Mouse (Mus musculus) large intestine, adult 2 months (tissue): ENCODE results near the gene Gm45711. TPM values are rescaled to one million over a fixed set of nuclear protein-coding genes. Genes with fewer than 3 reads are reported as not detected.

Source experiments
- DNase-seq: peaks from one replicate; pipeline ENCODE4 v3.0.0-alpha.2; 2012; ENCODE audit warnings: low read depth, low spot score
- WGBS: fragments of 180-500 bp; shearing (Covaris S2); methylation state at CpG from one replicate; pipeline ENCODE4 v1.1.7; 2018; 5-methylcytosine and 5-hydroxymethylcytosine counted together
- polyA plus RNA-seq: library from polyadenylated mRNA; depleted of rRNA; stranded (reverse); fragments of >200 nt; gene quantifications from 2 replicates; pipeline ENCODE4 v1.2.3, GENCODE M21; 2012; rRNA removed

Gm45711 gene
- polyA plus RNA-seq, 1 experiment = not detected

DNA sequence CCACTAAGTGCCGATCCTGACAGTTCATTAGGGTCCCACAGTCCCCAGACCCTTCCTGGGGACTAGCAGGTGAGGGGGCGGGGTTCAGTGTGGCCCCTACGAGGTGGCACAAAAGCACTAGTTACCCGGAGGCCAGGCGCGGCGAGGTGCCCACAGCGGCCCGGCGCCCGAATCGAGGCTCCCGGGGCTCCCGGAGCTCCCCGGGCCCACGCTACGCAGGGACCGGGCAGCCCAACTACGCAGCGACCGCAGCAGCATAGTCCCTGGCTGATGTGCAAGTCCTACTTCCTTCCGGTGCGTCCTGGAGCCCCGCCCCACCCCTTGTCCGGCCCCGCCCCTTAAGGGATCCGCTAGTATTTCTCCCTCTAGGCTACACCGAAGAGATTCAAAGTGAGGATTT, 61.6 kb downstream of the Gm45711 start, which contains the start of gene Tk2:
Gene Tk2, minus strand, starts transcription at position 283 of the 400 bp plus-strand sequence.
- DNase-seq = no peak
- under 1% methylated on average over 28 of the region's 28 CpGs for WGBS

DNA sequence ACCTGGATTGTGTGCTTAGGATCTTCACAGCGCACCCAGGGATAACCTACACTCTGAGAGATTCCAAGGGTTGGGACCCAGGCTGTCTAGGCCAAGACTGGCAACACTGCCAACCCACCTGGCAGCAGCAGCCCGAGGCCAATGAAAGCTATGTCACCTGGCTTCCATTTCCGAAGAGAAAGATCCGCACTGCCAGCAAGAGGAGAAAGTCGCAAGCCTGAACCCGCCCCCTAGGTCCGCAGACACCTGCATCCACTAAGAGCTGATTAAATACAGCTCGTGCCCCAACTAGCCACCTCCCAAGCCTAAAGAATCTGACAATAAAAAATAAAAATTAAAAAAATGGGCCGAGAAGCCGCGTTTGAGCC, 62.0 kb downstream of the Gm45711 start:
- 3% methylated on average over 11 of the region's 11 CpGs for WGBS
- no peak for DNase-seq

DNA sequence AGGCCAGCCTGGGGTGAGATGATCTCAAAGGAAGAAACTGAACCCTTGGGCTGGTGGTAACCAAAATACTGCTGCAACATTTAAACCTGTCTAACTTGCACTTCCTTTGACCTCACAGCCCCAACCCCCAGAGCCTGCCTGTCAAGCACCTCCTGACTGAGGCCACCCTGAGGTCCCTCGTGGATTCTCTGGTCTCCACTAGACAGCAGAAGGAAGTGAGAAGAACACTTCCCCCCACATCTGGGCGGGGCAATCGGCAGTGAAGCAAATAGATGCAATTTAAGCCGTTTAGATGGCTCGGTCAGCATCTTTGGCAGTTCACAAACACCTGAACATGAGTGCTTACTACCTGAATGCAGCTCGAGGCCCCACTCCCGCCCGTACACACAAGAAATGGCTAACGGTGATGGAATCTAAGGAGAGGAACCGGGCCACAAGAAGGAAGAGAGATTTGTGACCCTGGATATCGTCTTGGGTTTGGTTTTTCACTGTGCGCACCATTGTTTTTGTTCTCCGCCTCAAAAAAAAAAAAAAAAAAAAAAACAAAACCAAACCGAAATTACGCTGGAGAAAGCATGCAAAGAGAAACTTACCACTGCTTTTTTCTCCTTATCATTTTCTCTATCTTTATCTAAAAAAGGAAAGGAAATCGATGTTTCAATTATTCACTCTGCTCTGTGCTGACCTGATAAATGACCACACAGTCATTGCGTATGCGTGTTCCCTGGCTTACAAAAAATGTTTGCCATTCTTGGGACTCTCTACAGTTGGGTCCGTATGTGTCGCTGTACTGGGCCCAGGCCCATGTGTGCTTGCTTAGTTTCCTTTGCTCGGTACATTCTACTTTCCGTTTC, 62.6 kb downstream of the Gm45711 start:
- WGBS = 44% methylated on average over 22 of the region's 22 CpGs
- no peak for DNase-seq

DNA sequence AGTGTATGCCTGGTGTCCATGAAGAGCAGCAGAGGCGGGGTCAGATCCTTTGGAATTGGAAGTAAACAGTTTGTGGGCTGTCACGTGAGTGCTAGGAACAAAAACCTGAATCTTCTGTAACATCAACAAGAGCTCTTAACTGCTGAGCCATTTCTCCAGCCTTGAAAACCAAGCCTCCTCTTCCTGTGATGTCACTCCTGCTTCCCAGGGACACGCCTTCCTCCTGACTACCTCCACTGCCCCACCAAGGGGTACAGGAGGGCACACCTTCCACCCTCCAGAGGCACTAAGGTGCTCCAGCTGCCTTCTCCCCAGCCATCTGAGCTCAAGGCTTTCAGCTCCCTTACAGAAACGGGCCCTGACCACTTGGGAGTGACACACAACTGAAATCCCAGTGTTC, 63.3 kb downstream of the Gm45711 start:
- 81% methylated on average over 4 of the region's 4 CpGs for WGBS
- no peak for DNase-seq

DNA sequence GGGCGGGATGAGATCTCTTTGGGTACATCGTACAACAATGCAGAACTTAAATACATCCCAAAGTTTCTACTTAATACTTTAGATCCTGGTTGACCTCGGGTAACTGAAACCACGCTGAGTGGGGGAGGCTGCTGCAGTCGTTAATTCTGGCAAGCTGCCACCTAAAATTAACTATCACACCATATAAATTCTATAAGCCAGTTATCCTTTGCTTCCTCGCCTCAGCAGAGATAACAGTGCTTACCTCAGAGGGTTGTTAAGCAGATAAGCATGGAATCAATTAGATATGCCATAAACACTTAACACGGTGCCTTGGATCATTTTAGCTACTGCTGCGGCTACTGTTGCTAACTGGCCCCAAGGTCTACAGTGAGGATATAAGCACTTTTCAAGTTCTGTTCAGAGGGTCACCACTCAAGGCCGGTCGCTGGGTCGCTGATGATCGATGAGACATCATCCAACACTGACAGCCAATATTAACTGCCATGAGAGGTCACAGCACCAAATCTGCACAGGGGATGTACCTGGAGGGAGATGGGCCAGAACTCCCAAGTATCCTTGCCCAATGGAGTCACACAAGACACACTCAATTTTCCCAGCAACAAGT, 67.7 kb downstream of the Gm45711 start:
- DNase-seq = no peak
- 58% methylated on average over 12 of the region's 12 CpGs for WGBS

DNA sequence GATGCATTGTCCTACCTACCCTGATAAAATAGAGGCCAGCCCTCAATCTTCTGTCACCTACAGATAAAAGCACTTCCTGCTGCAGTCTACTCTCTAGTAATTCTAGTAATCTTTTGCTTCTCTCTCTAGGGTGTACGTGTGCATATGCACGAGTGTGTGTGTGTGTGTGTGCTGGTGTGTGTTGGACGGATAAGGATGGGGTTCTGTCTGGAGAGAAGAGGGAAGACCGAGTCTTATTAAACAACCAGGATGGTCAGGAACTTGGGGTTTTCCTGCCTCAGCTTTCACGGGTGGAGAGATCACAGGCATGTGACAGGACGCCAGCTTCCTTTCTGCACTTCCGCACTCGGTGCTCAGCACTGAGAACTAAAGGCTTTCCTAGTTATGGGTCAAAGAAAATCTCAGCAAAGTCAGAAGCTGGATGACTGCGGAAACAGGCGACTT, 70.4 kb downstream of the Gm45711 start:
- no peak for DNase-seq
- 77% methylated on average over 10 of the region's 10 CpGs for WGBS

DNA sequence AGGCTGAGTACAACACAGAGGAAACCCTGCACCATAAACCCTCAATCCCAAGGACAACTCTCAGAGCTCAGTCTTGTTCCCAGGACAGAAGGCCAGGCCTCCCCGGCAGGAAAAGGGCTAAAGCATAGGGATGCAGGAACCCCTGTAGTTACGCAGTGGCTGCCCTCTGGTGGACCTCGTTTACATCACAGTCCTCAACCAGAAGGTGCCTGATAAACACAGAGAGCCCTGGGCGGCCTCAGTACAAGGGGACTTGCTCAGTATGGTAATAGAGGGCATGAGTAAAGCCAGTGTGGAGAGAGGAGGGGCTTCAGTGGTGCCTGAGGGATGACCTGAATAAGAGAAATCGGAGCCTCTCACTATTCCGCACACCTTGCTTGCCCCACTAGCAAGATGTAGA, 75.3 kb downstream of the Gm45711 start:
- 71% methylated on average over 6 of the region's 6 CpGs for WGBS
- no peak for DNase-seq

DNA sequence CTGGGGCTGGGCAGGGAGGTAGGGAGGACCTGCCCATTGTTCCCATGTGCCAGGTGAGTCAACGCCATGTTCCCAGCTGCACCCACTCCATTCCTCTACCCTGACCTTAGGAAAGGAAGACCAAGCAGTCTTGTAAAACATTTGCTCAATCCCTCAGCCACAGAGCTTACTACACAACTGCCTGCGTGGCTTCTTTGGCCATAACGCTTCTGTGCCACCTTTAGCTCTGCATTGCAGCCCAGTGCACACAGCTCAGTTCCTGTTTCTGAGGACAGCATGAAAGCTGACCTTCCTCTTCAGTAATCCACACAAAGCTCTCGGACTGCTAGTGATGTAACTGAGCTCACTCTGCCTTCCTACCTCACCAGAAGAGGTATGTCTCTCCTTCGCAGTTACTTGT, 77.0 kb downstream of the Gm45711 start:
- DNase-seq = no peak
- WGBS = 88% methylated on average over 5 of the region's 5 CpGs

DNA sequence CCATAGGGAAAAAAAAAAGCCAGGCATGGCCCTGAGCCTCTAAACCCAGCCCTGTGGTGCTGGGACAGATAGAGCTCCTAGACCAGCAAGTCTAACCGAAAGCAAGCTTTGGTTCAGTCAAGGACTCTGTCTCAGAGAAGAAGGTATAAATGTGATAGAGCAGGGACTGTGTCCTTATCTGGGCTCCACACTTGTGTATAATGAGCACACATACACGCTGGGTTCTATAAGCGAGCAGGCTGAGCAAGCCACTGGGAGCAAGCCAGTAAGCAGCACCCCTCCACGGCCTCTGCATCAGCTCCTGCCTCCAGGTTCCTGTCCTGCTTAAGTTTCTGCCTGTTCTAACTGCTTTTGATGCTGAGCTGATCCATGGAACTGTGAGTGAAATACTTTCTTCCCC, 77.8 kb downstream of the Gm45711 start:
- 98% methylated on average over 4 of the region's 4 CpGs for WGBS
- no peak for DNase-seq

Other genes with a start within 250 kb of the Gm45711 start
- gene Cdh5, start 208.5 kb downstream of the Gm45711 start, polyA plus RNA-seq = 9.0 and 14.2 TPM in 2 replicates
- 4.9 and 5.2 TPM in 2 replicates for gene Bean1, start 139.6 kb downstream of the Gm45711 start, polyA plus RNA-seq
- 8.8 and 9.0 TPM in 2 replicates for gene Tk2, start 61.5 kb downstream of the Gm45711 start, polyA plus RNA-seq
- gene Cklf, start 59.2 kb downstream of the Gm45711 start, polyA plus RNA-seq = 2.8 and 4.1 TPM in 2 replicates
- not detected in 2 replicates for gene Cmtm2a, start 16.9 kb downstream of the Gm45711 start, polyA plus RNA-seq
- not detected in 2 replicates for gene Cmtm1, start 64 bp upstream of the Gm45711 start, polyA plus RNA-seq
- gene Gm11020, start 11.5 kb upstream of the Gm45711 start, polyA plus RNA-seq = not detected in 2 replicates
- gene Cmtm2b, start 12.1 kb upstream of the Gm45711 start, polyA plus RNA-seq = not detected in 2 replicates
- 20.9 and 24.8 TPM in 2 replicates for gene Cmtm3, start 29.3 kb upstream of the Gm45711 start, polyA plus RNA-seq
- gene Cmtm4, start 85.7 kb upstream of the Gm45711 start, polyA plus RNA-seq = 20.9 and 29.5 TPM in 2 replicates
- 9.9 and 12.2 TPM in 2 replicates for gene Dync1li2, start 133.0 kb upstream of the Gm45711 start, polyA plus RNA-seq
- 0.02 and 0.04 TPM in 2 replicates for gene Terb1, start 199.8 kb upstream of the Gm45711 start, polyA plus RNA-seq
- gene Nae1, start 224.6 kb upstream of the Gm45711 start, polyA plus RNA-seq = 9.9 and 10.4 TPM in 2 replicates
- gene Car7, start 224.6 kb upstream of the Gm45711 start, polyA plus RNA-seq = 1.4 and 1.9 TPM in 2 replicates